Mouse (Mus musculus) naive thymus-derived CD4-positive, alpha-beta T cell, adult 5 months (primary cell): ENCODE results near the gene Ang4. TPM values are rescaled to one million over a fixed set of nuclear protein-coding genes. Genes with fewer than 3 reads are reported as not detected.

Experiments
- polyA plus RNA-seq: library from polyadenylated mRNA; unstranded; fragments of 100-300 nt; shearing (Covaris generic); gene quantifications from one replicate; pipeline ENCODE4 v1.2.1, GENCODE M21; 2017

Ang4 gene
- polyA plus RNA-seq = not detected

DNA sequence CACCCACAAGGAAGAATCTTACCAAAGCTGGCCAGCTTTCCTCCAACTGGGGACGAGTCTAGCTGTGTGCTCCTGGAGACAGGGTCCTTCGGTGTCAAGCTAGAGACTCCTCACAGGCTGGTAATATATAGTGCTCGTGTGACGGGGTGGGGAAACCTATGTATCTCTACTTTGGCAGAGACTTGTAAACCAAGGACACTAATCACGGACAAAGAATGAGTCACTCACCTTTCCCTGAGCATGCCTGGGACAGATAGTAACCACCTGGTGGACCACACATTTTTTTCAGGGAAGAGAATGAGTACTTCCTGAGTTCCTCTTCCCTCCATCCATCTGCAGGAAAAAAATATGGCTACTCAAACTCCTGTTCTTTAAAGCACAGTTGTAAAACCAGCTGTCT, at the start of gene Ang4:
Gene Ang4, minus strand, starts transcription at position 101 of the 400 bp plus-strand sequence.

DNA sequence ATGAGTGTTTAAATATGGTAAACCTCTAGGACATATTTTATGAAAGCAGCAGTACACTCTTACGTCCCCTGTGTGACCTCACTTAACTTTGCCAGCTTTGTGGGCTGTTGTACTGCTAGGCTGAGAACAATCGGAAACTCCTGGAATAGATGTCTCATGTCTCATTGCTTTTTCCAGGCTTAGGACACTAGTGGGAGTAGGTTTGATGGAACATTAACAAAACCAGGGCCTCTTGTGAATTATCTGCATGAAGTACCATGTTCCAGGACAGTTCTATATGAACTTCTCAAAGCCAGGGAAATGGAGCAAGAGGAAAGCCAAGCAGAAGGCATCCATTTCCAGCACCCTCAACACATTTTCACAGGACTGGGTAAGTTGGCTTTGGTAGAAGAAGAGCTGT, 26.4 kb upstream of the Ang4 start, which contains the start of gene AY358078:
Gene AY358078, plus strand, starts transcription at position 301 of the 400 bp plus-strand sequence.

DNA sequence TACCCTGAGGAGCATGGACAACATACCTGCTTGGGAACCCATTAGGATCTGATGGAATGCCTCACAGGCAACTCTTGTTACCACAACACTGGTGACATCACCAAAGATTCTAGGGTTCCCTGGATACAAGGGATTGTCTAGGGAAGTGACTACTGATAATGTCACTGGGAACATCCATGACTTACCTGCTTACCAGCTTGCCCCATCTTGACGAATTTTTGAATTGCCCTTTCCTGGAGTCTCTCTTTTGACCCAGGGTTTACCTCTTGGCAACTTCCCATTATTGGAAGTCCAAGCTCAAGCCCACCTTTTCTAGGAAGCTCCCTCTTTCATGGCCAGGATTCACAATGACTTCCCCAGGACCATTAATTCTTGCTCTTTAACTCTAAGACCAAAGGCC, 56.3 kb downstream of the Ang4 start, which contains the start of gene Gm5800:
Gene Gm5800, minus strand, starts transcription at position 101 of the 400 bp plus-strand sequence.

Other genes with a start within 250 kb of the Ang4 start
- gene Gm5622, start 220.8 kb downstream of the Ang4 start, polyA plus RNA-seq = not detected
- gene Gm17175, start 199.5 kb downstream of the Ang4 start, polyA plus RNA-seq = not detected
- not detected for gene Gm17174, start 181.5 kb downstream of the Ang4 start, polyA plus RNA-seq
- not detected for gene Gm17078, start 162.3 kb downstream of the Ang4 start, polyA plus RNA-seq
- not detected for gene Gm4181, start 137.9 kb downstream of the Ang4 start, polyA plus RNA-seq
- gene Gm17079, start 78.1 kb downstream of the Ang4 start, polyA plus RNA-seq = not detected
- not detected for gene Gm5800, start 56.4 kb downstream of the Ang4 start, polyA plus RNA-seq
- not detected for gene AY358078, start 26.5 kb upstream of the Ang4 start, polyA plus RNA-seq
- gene Ear6, start 80.1 kb upstream of the Ang4 start, polyA plus RNA-seq = not detected
- gene Mettl17, start 111.3 kb upstream of the Ang4 start, polyA plus RNA-seq = 50.9 TPM
- 0.29 TPM for gene Slc39a2, start 119.3 kb upstream of the Ang4 start, polyA plus RNA-seq
- gene Ndrg2, start 140.6 kb upstream of the Ang4 start, polyA plus RNA-seq = 29.5 TPM
- gene Tppp2, start 144.8 kb upstream of the Ang4 start, polyA plus RNA-seq = not detected
- gene Rnase13, start 149.2 kb upstream of the Ang4 start, polyA plus RNA-seq = not detected
- gene Arhgef40, start 211.1 kb upstream of the Ang4 start, polyA plus RNA-seq = 0.21 TPM
- not detected for gene Tmem253, start 242.1 kb upstream of the Ang4 start, polyA plus RNA-seq
- gene Zfp219, start 247.1 kb upstream of the Ang4 start, polyA plus RNA-seq = 16.4 TPM